Mouse (Mus musculus): Measurements from ENCODE around the gene Itga6. TPM values are rescaled to one million over a fixed set of nuclear protein-coding genes. Genes with fewer than 3 reads are reported as not detected.
A peak's percentile ranks its signal among the peaks of the same experiment; 100 is the strongest.

The Itga6 gene
- total and polyA plus RNA-seq, 2 experiments from 2014 or later = 33.8 to 69.2 TPM

DNA sequence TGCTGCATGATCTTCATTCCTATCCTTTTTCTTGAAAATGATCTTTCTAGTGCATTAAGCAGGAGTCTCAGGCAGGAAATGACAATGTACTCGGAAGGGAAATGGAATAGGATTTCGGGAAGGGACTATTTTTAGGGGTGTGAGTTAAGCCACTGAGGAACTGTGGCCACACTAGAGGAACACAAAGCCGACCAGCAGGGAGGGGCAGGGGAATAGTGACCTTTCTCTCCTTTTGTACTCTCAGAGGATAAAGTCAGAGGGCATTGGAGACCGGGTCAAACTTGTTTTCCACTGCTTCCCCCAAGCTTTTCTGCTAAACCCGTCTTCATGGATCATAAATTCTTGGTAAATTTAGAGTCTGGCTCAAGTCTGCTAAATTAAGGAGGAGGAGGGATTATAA is 122.1 kb downstream of the Itga6 start:
- no peak overlapping the region for H3K4me3 ChIP-seq (ENCODE audit: low read depth, low read length)

GRCm38 (mm10) chr2:71868256-71868655 is 122.8 kb downstream of the Itga6 start:
- H3K27ac ChIP-seq (ENCODE audit: low read depth) = no peak overlapping the region
- ATAC-seq (ENCODE audit: insufficient read depth, low read depth) = no peak
- H3K27me3 ChIP-seq (ENCODE audit: control insufficient read depth, insufficient read depth, low read length) = no peaks in the 10 kb centered on the region
- no peak overlapping the region for H3K4me3 ChIP-seq (ENCODE audit: low read depth, low read length)
- H3K9me3 ChIP-seq (replicated peaks; ENCODE audit: control insufficient read depth, low read length) = no peaks in the 10 kb centered on the region
- 0 out of 2 replicates have a peak, but pooled peaks cover 7% of the 10 kb centered on the region for H3K4me1 ChIP-seq (ENCODE audit: control insufficient read depth, insufficient read depth)
- H3K36me3 ChIP-seq (replicated peaks; ENCODE audit: control insufficient read depth, insufficient read depth, low read length) = no peaks in the 10 kb centered on the region
- 96% methylated on average over 1 of the region's 1 CpGs for whole genome bisulfite sequencing
- no peak for DNase-seq (ENCODE audit: low spot score)
- TF ChIP-seq CTCF (IDR thresholded peaks at IDR 0.05; ENCODE audit: low read depth) (no peak), EP300 (IDR thresholded peaks at IDR 0.05; ENCODE audit: low read depth) (no peak)
- no peak overlapping the region for H3K9ac ChIP-seq (replicated peaks; ENCODE audit: low read depth, low read length)
- H3K4me2 ChIP-seq (ENCODE audit: low read depth, low read length) = no peak overlapping the region

More for the DNA sequence above, 122.1 kb downstream of the Itga6 start:
- H3K27me3 ChIP-seq (ENCODE audit: control insufficient read depth, insufficient read depth, low read length) = no peaks in the 10 kb centered on the region
- 0 out of 2 replicates have a peak, but pooled peaks cover 7% of the 10 kb centered on the region for H3K4me1 ChIP-seq (ENCODE audit: control insufficient read depth, insufficient read depth)
- no peaks in the 10 kb centered on the region for H3K9me3 ChIP-seq (replicated peaks; ENCODE audit: control insufficient read depth, low read length)
- peak overlapping the region; percentile 58 for H3K27ac ChIP-seq (ENCODE audit: low read depth)
- DNase-seq (ENCODE audit: low spot score) (peak; percentile 67), ATAC-seq (ENCODE audit: insufficient read depth, low read depth) (peak; percentile 74; the same call in 1 of the 2 replicates)
- 9% methylated on average over 5 of the region's 5 CpGs for WGBS
- TF ChIP-seq CTCF (IDR thresholded peaks at IDR 0.05; ENCODE audit: low read depth) (no peak), EP300 (IDR thresholded peaks at IDR 0.05; ENCODE audit: low read depth) (0 out of 2 replicates have a peak, but pooled peaks have one; percentile 23)
- no peak overlapping the region for H3K4me2 ChIP-seq (ENCODE audit: low read depth, low read length)
- H3K36me3 ChIP-seq (replicated peaks; ENCODE audit: control insufficient read depth, insufficient read depth, low read length) = no peaks in the 10 kb centered on the region
- no peak overlapping the region for H3K9ac ChIP-seq (replicated peaks; ENCODE audit: low read depth, low read length)

DNA sequence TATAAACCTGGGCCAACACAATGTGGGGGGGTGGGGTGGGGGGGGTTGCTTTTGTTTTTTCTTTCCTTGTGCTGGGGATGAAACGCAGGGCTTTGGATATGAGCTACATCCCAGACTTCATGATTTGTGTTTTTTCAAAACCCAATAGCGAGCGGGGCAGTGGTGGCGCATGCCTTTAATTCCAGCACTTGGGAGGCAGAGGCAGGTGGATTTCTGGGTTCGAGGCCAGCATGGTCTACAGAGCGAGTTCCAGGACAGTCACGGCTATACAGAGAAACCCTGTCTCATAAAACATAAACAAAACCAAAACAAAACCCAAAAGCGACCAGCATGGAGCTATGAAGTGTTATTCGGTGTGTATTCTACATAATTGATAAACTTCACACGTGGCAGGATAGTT is 126.7 kb downstream of the Itga6 start:
- peak overlapping the region; percentile 92 for H3K27ac ChIP-seq (ENCODE audit: low read depth)
- H3K36me3 ChIP-seq (replicated peaks; ENCODE audit: control insufficient read depth, insufficient read depth, low read length) = no peaks in the 10 kb centered on the region
- no peak for ATAC-seq (ENCODE audit: insufficient read depth, low read depth)
- H3K4me1 ChIP-seq (ENCODE audit: control insufficient read depth, insufficient read depth) = peaks cover 24% of the 10 kb centered on the region
- 77% methylated on average over 10 of the region's 10 CpGs for WGBS
- no peak for DNase-seq (ENCODE audit: low spot score)
- no peak overlapping the region for H3K9ac ChIP-seq (replicated peaks; ENCODE audit: low read depth, low read length)
- TF ChIP-seq CTCF (IDR thresholded peaks at IDR 0.05; ENCODE audit: low read depth) = no peak
- no peak for TF ChIP-seq EP300 (IDR thresholded peaks at IDR 0.05; ENCODE audit: low read depth)
- peak overlapping the region; percentile 87 for H3K4me2 ChIP-seq (ENCODE audit: low read depth, low read length)
- peak overlapping the region; percentile 75 for H3K4me3 ChIP-seq (ENCODE audit: low read depth, low read length)
- no peaks in the 10 kb centered on the region for H3K9me3 ChIP-seq (replicated peaks; ENCODE audit: control insufficient read depth, low read length)
- no peaks in the 10 kb centered on the region for H3K27me3 ChIP-seq (ENCODE audit: control insufficient read depth, insufficient read depth, low read length)

DNA sequence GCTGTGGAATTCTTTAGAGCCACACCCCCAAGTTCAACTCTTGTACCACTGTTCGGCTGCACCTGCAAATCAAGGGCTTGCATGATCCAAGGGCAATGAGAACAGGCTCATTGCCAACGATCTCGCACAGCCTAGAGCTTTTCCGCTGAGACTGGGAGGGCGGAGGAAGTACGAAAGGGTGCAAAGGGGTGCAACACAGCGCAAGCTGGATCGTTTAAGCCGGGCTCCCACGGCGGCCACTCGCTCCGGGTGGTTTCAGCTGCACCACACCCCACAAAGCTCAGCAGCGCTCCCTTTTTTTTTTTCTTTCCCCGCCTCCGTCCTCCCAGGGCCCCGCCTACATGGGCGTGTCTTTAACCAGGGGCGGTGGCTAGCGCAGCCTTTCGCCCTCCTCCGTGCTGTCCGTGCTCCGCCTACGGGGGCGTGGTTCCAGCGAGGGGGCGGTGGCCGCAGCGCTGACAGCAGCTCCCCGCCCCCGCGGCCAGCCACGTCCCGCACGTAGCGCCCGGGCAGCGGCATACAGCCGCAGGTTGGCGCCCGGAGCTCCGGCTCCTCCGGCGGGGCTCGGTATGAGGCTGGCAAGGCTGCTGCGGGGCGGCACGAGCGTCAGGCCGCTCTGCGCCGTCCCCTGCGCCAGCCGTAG is 127.5 kb downstream of the Itga6 start, which contains the start of gene Pdk1:
Gene Pdk1, plus strand, starts transcription at position 424 of the 643 bp plus-strand sequence.
- TF ChIP-seq CTCF (IDR thresholded peaks at IDR 0.05; ENCODE audit: low read depth) (peak; percentile 17; the same call in 1 of the 2 replicates), EP300 (IDR thresholded peaks at IDR 0.05; ENCODE audit: low read depth) (peak; percentile 55; the same call in 1 of the 2 replicates)
- H3K36me3 ChIP-seq (replicated peaks; ENCODE audit: control insufficient read depth, insufficient read depth, low read length) = 0 out of 2 replicates have a peak, but pooled peaks cover 2% of the 10 kb centered on the region
- H3K27me3 ChIP-seq (ENCODE audit: control insufficient read depth, insufficient read depth, low read length) = no peaks in the 10 kb centered on the region
- H3K4me2 ChIP-seq (ENCODE audit: low read depth, low read length) = peak within 1 kb of the TSS; percentile 87
- peak within 1 kb of the TSS; percentile 92 for H3K27ac ChIP-seq (ENCODE audit: low read depth)
- peak within 1 kb of the TSS; percentile 75 for H3K4me3 ChIP-seq (ENCODE audit: low read depth, low read length)
- no peaks in the 10 kb centered on the region for H3K9me3 ChIP-seq (replicated peaks; ENCODE audit: control insufficient read depth, low read length)
- H3K4me1 ChIP-seq (ENCODE audit: control insufficient read depth, insufficient read depth) = peaks cover 23% of the 10 kb centered on the region
- H3K9ac ChIP-seq (replicated peaks; ENCODE audit: low read depth, low read length) = peak within 1 kb of the TSS; percentile 76
- ATAC-seq (ENCODE audit: insufficient read depth, low read depth) (peak; percentile 99), DNase-seq (ENCODE audit: low spot score) (peak; percentile 95)
- under 1% methylated on average over 53 of the region's 55 CpGs for WGBS

GRCm38 (mm10) chr2:71873474-71874322 is 128.3 kb downstream of the Itga6 start:
- H3K4me2 ChIP-seq (ENCODE audit: low read depth, low read length) = peak overlapping the region; percentile 87
- WGBS = 2% methylated on average over 50 of the region's 51 CpGs
- peak overlapping the region; percentile 76 for H3K9ac ChIP-seq (replicated peaks; ENCODE audit: low read depth, low read length)
- ATAC-seq (ENCODE audit: insufficient read depth, low read depth) = peak; percentile 21
- H3K4me3 ChIP-seq (ENCODE audit: low read depth, low read length) = peak overlapping the region; percentile 75
- H3K36me3 ChIP-seq (replicated peaks; ENCODE audit: control insufficient read depth, insufficient read depth, low read length) = 0 out of 2 replicates have a peak, but pooled peaks cover 3% of the 10 kb centered on the region
- no peaks in the 10 kb centered on the region for H3K9me3 ChIP-seq (replicated peaks; ENCODE audit: control insufficient read depth, low read length)
- TF ChIP-seq CTCF (IDR thresholded peaks at IDR 0.05; ENCODE audit: low read depth) (no peak), EP300 (IDR thresholded peaks at IDR 0.05; ENCODE audit: low read depth) (no peak)
- H3K4me1 ChIP-seq (ENCODE audit: control insufficient read depth, insufficient read depth) = peaks cover 22% of the 10 kb centered on the region
- peak; percentile 45 for DNase-seq (ENCODE audit: low spot score)
- peak overlapping the region; percentile 92 for H3K27ac ChIP-seq (ENCODE audit: low read depth)
- no peaks in the 10 kb centered on the region for H3K27me3 ChIP-seq (ENCODE audit: control insufficient read depth, insufficient read depth, low read length)

All from heart, postnatal 0 days (tissue).